Mouse (Mus musculus): ENCODE results near the gene Mael.

DNA sequence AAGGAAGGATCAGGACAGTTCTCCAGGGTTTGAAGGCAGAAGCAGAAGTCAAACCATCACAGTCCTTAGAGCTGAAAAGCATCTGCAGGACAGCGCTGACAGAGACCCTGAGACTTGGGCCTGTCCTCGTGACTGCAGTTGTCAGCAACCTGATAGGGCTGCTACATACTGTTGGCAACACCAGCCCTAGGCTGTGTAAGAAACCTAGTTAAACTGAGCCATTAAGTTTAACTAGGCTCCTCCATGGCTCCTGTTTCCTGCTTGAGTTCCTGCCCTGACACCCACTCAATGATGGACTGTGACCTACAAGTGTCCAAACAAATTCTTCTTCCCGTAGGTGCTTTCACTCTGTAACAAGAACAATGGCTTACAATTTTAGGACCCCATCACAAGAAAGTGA is 33.4 kb downstream of the Mael start:
- TF ChIP-seq CTCF (IDR thresholded peaks at IDR 0.05; ENCODE audit: low read depth) (no peak), EP300 (IDR thresholded peaks at IDR 0.05; ENCODE audit: low read depth) (no peak)

All from liver, embryonic 14.5 days (tissue).